Mouse (Mus musculus) intestine, embryonic 15.5 days (tissue): Measurements from ENCODE around the gene Uvssa. TPM values are rescaled to one million over a fixed set of nuclear protein-coding genes. Genes with fewer than 3 reads are reported as not detected.

ENCODE experiments used
- ATAC-seq: fragments of 200-750 bp; cut with Nextera tagmentation; 2 replicates; pipeline ENCODE4 v1.8.0; 2017; ENCODE audit warnings: moderate TSS enrichment, moderate library complexity
- H3K27ac ChIP-seq: fragments of 300-500 bp; sonication (generic); 2 replicates; pipeline ENCODE4 v1.5.1; 2015; ENCODE audit warnings: mild to moderate bottlenecking, inconsistent platforms
- H3K27me3 ChIP-seq: fragments of 300-500 bp; sonication (generic); replicated peaks from 2 replicates; pipeline ENCODE4 v1.6.1; 2015; ENCODE audit warnings: inconsistent platforms
- H3K36me3 ChIP-seq: fragments of 300-500 bp; sonication (generic); 2 replicates; pipeline ENCODE4 v1.6.1; 2015; ENCODE audit warnings: inconsistent platforms
- H3K4me1 ChIP-seq: fragments of 300-500 bp; sonication (generic); replicated peaks from 2 replicates; pipeline ENCODE4 v1.6.1; 2015; ENCODE audit warnings: inconsistent platforms
- H3K4me2 ChIP-seq: fragments of 300-500 bp; sonication (generic); replicated peaks from 2 replicates; pipeline ENCODE4 v1.6.1; 2015; ENCODE audit warnings: mild to moderate bottlenecking, inconsistent platforms
- H3K4me3 ChIP-seq: fragments of 300-500 bp; sonication (generic); replicated peaks from 2 replicates; pipeline ENCODE4 v1.5.1; 2015; ENCODE audit warnings: inconsistent platforms
- H3K9ac ChIP-seq: fragments of 300-500 bp; sonication (generic); 2 replicates; pipeline ENCODE4 v1.6.1; 2015; ENCODE audit warnings: inconsistent platforms
- H3K9me3 ChIP-seq: fragments of 300-500 bp; sonication (generic); 2 replicates; pipeline ENCODE4 v1.6.1; 2016; ENCODE audit warnings: inconsistent platforms
- WGBS: fragments of 180-500 bp; shearing (Covaris S2); methylation state at CpG from one replicate; pipeline ENCODE4 v1.1.7; 2015; 5-methylcytosine and 5-hydroxymethylcytosine counted together
- polyA plus RNA-seq: library from polyadenylated mRNA; unstranded; fragments of >200 nt; fragmentation: Nextera tagmentation; extraction: Ambion mirVana; gene quantifications from 2 replicates; pipeline ENCODE4 v1.2.1, GENCODE M21; 2015

Gene Uvssa
- polyA plus RNA-seq, 1 experiment from 2014 or later = 6.7 TPM

- Histone ChIP-seq H3K9ac (peak overlapping the region; percentile 80), H3K36me3 (0 out of 2 replicates have a peak, but pooled peaks cover 11% of the 10 kb centered on the region), H3K9me3 (no peaks in the 10 kb centered on the region), H3K27ac (peak overlapping the region; percentile 97), H3K4me3 (peak overlapping the region; percentile 66), H3K4me1 (peaks cover 4% of the 10 kb centered on the region), H3K4me2 (peak overlapping the region; percentile 85), H3K27me3 (no peaks in the 10 kb centered on the region)
- WGBS = 1% methylated on average over 21 of the region's 21 CpGs
- no peak for ATAC-seq
These were observed 498 bp upstream of the Uvssa start for GRCm38 (mm10) chr5:33377801-33378301.

- H3K9me3 ChIP-seq = no peaks in the 10 kb centered on the region
- 0 out of 2 replicates have a peak, but pooled peaks cover 5% of the 10 kb centered on the region for H3K36me3 ChIP-seq
- H3K9ac ChIP-seq = no peak overlapping the region
- H3K4me2 ChIP-seq = no peak overlapping the region
- H3K4me1 ChIP-seq = no peaks in the 10 kb centered on the region
- H3K27ac ChIP-seq = no peak overlapping the region
- WGBS = 84% methylated on average over 11 of the region's 11 CpGs
- H3K4me3 ChIP-seq = no peak overlapping the region
- ATAC-seq = no peak
- H3K27me3 ChIP-seq = no peaks in the 10 kb centered on the region
These were observed 9.2 kb downstream of the Uvssa start for GRCm38 (mm10) chr5:33387550-33387949.

- WGBS = 17% methylated on average over 7 of the region's 7 CpGs
- no peaks in the 10 kb centered on the region for H3K9me3 ChIP-seq
- no peak overlapping the region for H3K27ac ChIP-seq
- H3K9ac ChIP-seq = no peak overlapping the region
- no peak overlapping the region for H3K4me2 ChIP-seq
- H3K4me1 ChIP-seq = no peaks in the 10 kb centered on the region
- H3K36me3 ChIP-seq = no peaks in the 10 kb centered on the region; the same call in 1 of the 2 replicates
- H3K27me3 ChIP-seq = no peaks in the 10 kb centered on the region
- ATAC-seq = peak; percentile 51
- no peak overlapping the region for H3K4me3 ChIP-seq
These were observed 15.5 kb downstream of the Uvssa start for GRCm38 (mm10) chr5:33393803-33394202.

- Histone ChIP-seq H3K4me1 (no peaks in the 10 kb centered on the region), H3K27ac (no peak overlapping the region), H3K4me2 (no peak overlapping the region), H3K9ac (no peak overlapping the region), H3K27me3 (no peaks in the 10 kb centered on the region), H3K4me3 (no peak overlapping the region), H3K36me3 (no peaks in the 10 kb centered on the region; the same call in 1 of the 2 replicates), H3K9me3 (no peaks in the 10 kb centered on the region)
- WGBS = 91% methylated on average over 11 of the region's 11 CpGs
- no peak for ATAC-seq
These were observed 17.3 kb downstream of the Uvssa start for GRCm38 (mm10) chr5:33395693-33396092.

GRCm38 (mm10) chr5:33396828-33397227 lies 18.5 kb downstream of the Uvssa start:
- no peak for ATAC-seq
- no peak overlapping the region for H3K27ac ChIP-seq
- WGBS = 83% methylated on average over 7 of the region's 7 CpGs
- H3K27me3 ChIP-seq = no peaks in the 10 kb centered on the region
- H3K4me1 ChIP-seq = no peaks in the 10 kb centered on the region
- H3K4me3 ChIP-seq = no peak overlapping the region
- no peaks in the 10 kb centered on the region for H3K9me3 ChIP-seq
- no peak overlapping the region for H3K4me2 ChIP-seq
- no peaks in the 10 kb centered on the region; the same call in 1 of the 2 replicates for H3K36me3 ChIP-seq
- H3K9ac ChIP-seq = no peak overlapping the region

GRCm38 (mm10) chr5:33400819-33401218 lies 22.5 kb downstream of the Uvssa start:
- Histone ChIP-seq H3K36me3 (no peaks in the 10 kb centered on the region), H3K4me3 (no peak overlapping the region), H3K9me3 (no peaks in the 10 kb centered on the region), H3K9ac (no peak overlapping the region), H3K27me3 (no peaks in the 10 kb centered on the region), H3K27ac (no peak overlapping the region), H3K4me2 (no peak overlapping the region), H3K4me1 (no peaks in the 10 kb centered on the region)
- no peak for ATAC-seq
- 57% methylated on average over 12 of the region's 12 CpGs for WGBS

- Histone ChIP-seq H3K4me1 (no peaks in the 10 kb centered on the region), H3K4me2 (no peak overlapping the region), H3K36me3 (no peaks in the 10 kb centered on the region), H3K9ac (no peak overlapping the region), H3K4me3 (no peak overlapping the region), H3K27me3 (0 out of 2 replicates have a peak, but pooled peaks cover 1% of the 10 kb centered on the region), H3K9me3 (no peaks in the 10 kb centered on the region), H3K27ac (no peak overlapping the region)
- no peak for ATAC-seq
- WGBS = 66% methylated on average over 3 of the region's 3 CpGs
These were observed 42.0 kb downstream of the Uvssa start for GRCm38 (mm10) chr5:33420313-33420712.

- H3K4me2 ChIP-seq = no peak overlapping the region
- peaks cover 13% of the 10 kb centered on the region for H3K4me1 ChIP-seq
- H3K4me3 ChIP-seq = no peak overlapping the region
- H3K9ac ChIP-seq = no peak overlapping the region
- no peak for ATAC-seq
- H3K27me3 ChIP-seq = peaks cover 58% of the 10 kb centered on the region
- no peaks in the 10 kb centered on the region for H3K36me3 ChIP-seq
- H3K27ac ChIP-seq = no peak overlapping the region
- H3K9me3 ChIP-seq = no peaks in the 10 kb centered on the region
These were observed 49.1 kb downstream of the Uvssa start for GRCm38 (mm10) chr5:33427461-33427860.

- peaks cover 32% of the 10 kb centered on the region for H3K4me1 ChIP-seq
- no peak overlapping the region for H3K27ac ChIP-seq
- no peaks in the 10 kb centered on the region for H3K9me3 ChIP-seq
- WGBS = 4% methylated on average over 16 of the region's 16 CpGs
- no peak overlapping the region for H3K9ac ChIP-seq
- peak overlapping the region; percentile 50; the same call in 1 of the 2 replicates for H3K4me2 ChIP-seq
- H3K36me3 ChIP-seq = no peaks in the 10 kb centered on the region
- ATAC-seq = no peak
- peaks cover 85% of the 10 kb centered on the region for H3K27me3 ChIP-seq
- H3K4me3 ChIP-seq = peak overlapping the region; percentile 23; the same call in 1 of the 2 replicates
These were observed 51.8 kb downstream of the Uvssa start for GRCm38 (mm10) chr5:33430106-33430505.

GRCm38 (mm10) chr5:33430511-33431172 lies 52.3 kb downstream of the Uvssa start:
- H3K4me2 ChIP-seq = peak overlapping the region; percentile 50
- 1% methylated on average over 63 of the region's 64 CpGs for WGBS
- H3K36me3 ChIP-seq = no peaks in the 10 kb centered on the region
- no peaks in the 10 kb centered on the region for H3K9me3 ChIP-seq
- no peak overlapping the region for H3K9ac ChIP-seq
- peak overlapping the region; percentile 23 for H3K4me3 ChIP-seq
- H3K4me1 ChIP-seq = peaks cover 32% of the 10 kb centered on the region
- ATAC-seq = peak; percentile 26; the same call in 1 of the 2 replicates
- H3K27me3 ChIP-seq = peaks cover 85% of the 10 kb centered on the region
- H3K27ac ChIP-seq = no peak overlapping the region

GRCm38 (mm10) chr5:33431173-33432005 lies 53.0 kb downstream of the Uvssa start:
- H3K9ac ChIP-seq = no peak overlapping the region
- H3K9me3 ChIP-seq = no peaks in the 10 kb centered on the region
- no peaks in the 10 kb centered on the region for H3K36me3 ChIP-seq
- H3K27ac ChIP-seq = no peak overlapping the region
- peak overlapping the region; percentile 23 for H3K4me3 ChIP-seq
- H3K4me1 ChIP-seq = peaks cover 32% of the 10 kb centered on the region
- WGBS = 1% methylated on average over 76 of the region's 77 CpGs
- peak overlapping the region; percentile 50 for H3K4me2 ChIP-seq
- no peak for ATAC-seq
- peaks cover 90% of the 10 kb centered on the region for H3K27me3 ChIP-seq
